ENCODE assay signal across 8 mouse cellular contexts in genomic region chr15:87544401-87545129, GRCm38 (mm10). TPM values are rescaled to one million over a fixed set of nuclear protein-coding genes. Genes with fewer than 3 reads are reported as not detected.
A peak's percentile ranks its signal among the peaks of the same experiment; 100 is the strongest.
DNase-seq lines count a peak whose midpoint lies in the region; ATAC-seq and TF ChIP-seq lines count a peak whose summit lies in the region.

No protein-coding gene starts in this region.

- peak overlapping the region; percentile 69 for H3K4me2 ChIP-seq in liver, embryonic 11.5 days

- intact Hi-C loops in heart, postnatal 14 days (cut with DNase I) = loop anchor here (10.0 kb wide), 1 partner anchor 1130 kb away; no protein-coding TSS in a partner anchor

- no peaks in the 10 kb centered on the region for H3K27me3 ChIP-seq in G1E (ENCODE audit: insufficient read depth, low read length)
- H3K27me3 ChIP-seq in liver, embryonic 11.5 days (replicated peaks; ENCODE audit: control insufficient read depth, insufficient read depth, low read length) = peaks cover 59% of the 10 kb centered on the region

- no peaks in the 10 kb centered on the region for H3K4me1 ChIP-seq in G1E (ENCODE audit: insufficient read depth, low read depth, low read length)
- H3K4me1 ChIP-seq in liver, embryonic 11.5 days (replicated peaks; ENCODE audit: control insufficient read depth, insufficient read depth, low read length) = no peaks in the 10 kb centered on the region

- no peaks in the 10 kb centered on the region for H3K36me3 ChIP-seq in G1E (replicated peaks)
- no peaks in the 10 kb centered on the region for H3K36me3 ChIP-seq in liver, embryonic 11.5 days (ENCODE audit: control insufficient read depth, insufficient read depth, low read length)

- H3K9ac ChIP-seq in liver, embryonic 11.5 days (ENCODE audit: low read depth, low read length) = no peak overlapping the region

- H3K27ac ChIP-seq in liver, embryonic 11.5 days (ENCODE audit: low read depth, low read length) = no peak overlapping the region

- no peak for TF ChIP-seq CTCF in G1E (IDR thresholded peaks at IDR 0.05; ENCODE audit: low read depth, low read length)

- H3K9me3 ChIP-seq in G1E (replicated peaks) = peaks cover 83% of the 10 kb centered on the region
- H3K9me3 ChIP-seq in liver, embryonic 11.5 days (ENCODE audit: control insufficient read depth, low read length) = no peaks in the 10 kb centered on the region

- ATAC-seq in G1E (ENCODE audit: extremely low read depth, insufficient number of reproducible peaks, low FRiP score, poor library complexity, severe bottlenecking) = no peak
- ATAC-seq in liver, embryonic 11.5 days (replicated peaks; ENCODE audit: low FRiP score) = peak; percentile 49; the same call in 1 of the 2 replicates

- H3K4me3 ChIP-seq in G1E (ENCODE audit: low read depth, low read length) = peak overlapping the region; percentile 23; the same call in 1 of the 2 replicates
- H3K4me3 ChIP-seq in liver, embryonic 11.5 days (ENCODE audit: low read depth, low read length) = peak overlapping the region; percentile 40

- DNase-seq in frontal cortex, postnatal 36 days (ENCODE audit: low spot score in 2 of 2) = peak; percentile 51 to 60
- no peak for DNase-seq in frontal cortex, postnatal 25 days (ENCODE audit: low spot score in 2 of 2)
- no peak for DNase-seq in G1E (ENCODE audit: low spot score)
- DNase-seq in embryo, embryonic 11.5 days (ENCODE audit: low read depth, low spot score) = peak; percentile 44
- DNase-seq in heart, postnatal 14 days = peak; percentile 30 to 42
- DNase-seq in liver, embryonic 11.5 days (ENCODE audit: low spot score) = peak; percentile 49
- peak; percentile 14 for DNase-seq in ovary, adult 18-20 months (ENCODE audit: low spot score)
- DNase-seq in thymus, postnatal 25 days = no peak

- 1% methylated on average over 84 of the region's 84 CpGs for WGBS in liver, embryonic 11.5 days

RNA-seq across cellular contexts. Expression of gene Fam19a5, which starts 0.5 kb away (rescaled TPM):
- total RNA-seq in G1E (2014; fragmentation: Nextera tagmentation) (not detected in 2 replicates), G1E (2017) (not detected in 2 replicates)
- polyA plus RNA-seq in G1E (2012) = not detected in 2 replicates
- total RNA-seq in heart, postnatal 14 days (2021) = 1 to 10 TPM; 1.5 to 1.6 TPM
- 0.39 and 0.58 TPM in 2 replicates for polyA plus RNA-seq in liver, embryonic 11.5 days (2014; fragmentation: Nextera tagmentation; extraction: Ambion mirVana)

Comparison
In these comparisons a context has a peak if more than half of its experiments do, and no peak if none do; other contexts are left out.
1. DNase-seq: peak in frontal cortex, postnatal 36 days (2 of 2), embryo, embryonic 11.5 days (single experiment), heart, postnatal 14 days (2 of 2), liver, embryonic 11.5 days (single experiment) and ovary, adult 18-20 months (single experiment); none in frontal cortex, postnatal 25 days (0 of 2), G1E (single experiment) and thymus, postnatal 25 days (single experiment).